Mouse (Mus musculus) liver, adult 2 months (tissue): ENCODE results near the gene Elp4.

Experiments
- CTCF ChIP-seq: fragments of 200-500 bp; IDR thresholded peaks from 2 replicates; pipeline ENCODE4 v1.5.1; 2011; ENCODE audit warnings: low read depth, low read length, control low read depth
- POLR2A ChIP-seq: fragments of 200-500 bp; IDR thresholded peaks from 2 replicates; pipeline ENCODE4 v1.6.1; 2011; ENCODE audit warnings: low read length, control low read depth; ENCODE audit not compliant: insufficient read depth; ENCODE audit errors: extremely low read depth

DNA sequence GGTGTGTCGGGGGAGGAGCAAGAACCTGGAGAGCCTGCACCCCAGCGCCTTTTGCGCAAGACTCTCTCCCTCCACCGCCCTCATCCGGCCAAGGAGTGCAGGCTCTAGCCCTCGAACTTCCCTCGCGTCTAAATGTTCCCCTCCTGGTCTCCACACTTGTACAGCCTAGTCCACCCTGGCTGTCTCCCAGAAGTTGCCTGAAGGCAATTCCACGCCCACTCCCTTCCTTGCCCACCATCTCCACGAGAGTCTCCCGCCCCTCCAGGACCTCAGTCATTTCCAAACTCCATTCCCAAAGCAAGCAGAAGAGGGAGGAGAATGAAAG is 236.8 kb downstream of the Elp4 start:
- TF ChIP-seq POLR2A (no peak), CTCF (no peak)
